Mouse (Mus musculus): Measurements from ENCODE around the gene Cela3a. TPM values are rescaled to one million over a fixed set of nuclear protein-coding genes. Genes with fewer than 3 reads are reported as not detected.
A peak's percentile ranks its signal among the peaks of the same experiment; 100 is the strongest.

The Cela3a gene
- total RNA-seq, 2 experiments from 2014 or later: not detected

DNA sequence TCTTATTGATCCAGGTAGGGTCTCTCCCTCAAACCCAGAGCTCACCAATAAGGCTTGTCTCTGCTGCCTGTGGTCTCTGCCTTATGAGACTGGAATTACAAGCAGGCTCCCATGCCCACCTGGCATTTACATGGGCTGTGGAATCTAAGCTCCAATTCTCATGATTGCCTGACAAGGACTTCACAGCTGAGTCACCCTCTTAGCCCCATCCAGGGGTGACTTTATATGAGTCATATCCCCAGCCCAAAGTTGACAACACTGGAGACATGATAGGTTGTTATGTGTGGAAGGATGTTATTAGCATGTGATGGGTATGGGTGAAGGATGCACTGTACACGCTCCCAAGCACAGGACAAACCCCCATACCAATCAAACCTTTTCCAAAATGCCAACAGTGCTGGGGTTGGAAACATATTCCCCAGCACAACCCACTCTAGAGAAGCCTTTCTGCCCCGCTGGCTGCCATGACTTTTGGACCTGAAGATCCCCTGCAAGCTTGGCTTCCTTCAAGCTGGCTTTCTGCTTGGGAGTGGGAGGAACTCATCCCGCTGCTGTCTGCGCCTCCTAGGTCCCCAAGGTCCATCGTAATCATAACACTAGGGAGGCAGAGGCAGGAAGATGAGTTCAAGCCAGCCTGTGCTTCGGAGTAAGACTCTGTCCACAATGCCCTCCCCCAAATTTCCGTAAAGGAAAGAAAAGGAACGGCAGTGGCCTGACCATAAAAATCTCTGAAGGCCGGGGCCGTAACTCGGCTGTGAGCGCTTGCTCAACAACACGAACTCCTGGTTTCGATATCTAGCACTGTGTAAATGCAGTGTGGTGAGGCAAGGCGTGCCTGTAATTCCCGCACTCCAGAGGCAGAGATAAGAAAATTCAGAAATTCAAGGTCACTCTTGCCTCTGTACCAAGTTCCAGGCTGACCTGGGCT is 37.7 kb downstream of the Cela3a start:
- DNase-seq: peak in 1 of 2 experiments; percentile 49

DNA sequence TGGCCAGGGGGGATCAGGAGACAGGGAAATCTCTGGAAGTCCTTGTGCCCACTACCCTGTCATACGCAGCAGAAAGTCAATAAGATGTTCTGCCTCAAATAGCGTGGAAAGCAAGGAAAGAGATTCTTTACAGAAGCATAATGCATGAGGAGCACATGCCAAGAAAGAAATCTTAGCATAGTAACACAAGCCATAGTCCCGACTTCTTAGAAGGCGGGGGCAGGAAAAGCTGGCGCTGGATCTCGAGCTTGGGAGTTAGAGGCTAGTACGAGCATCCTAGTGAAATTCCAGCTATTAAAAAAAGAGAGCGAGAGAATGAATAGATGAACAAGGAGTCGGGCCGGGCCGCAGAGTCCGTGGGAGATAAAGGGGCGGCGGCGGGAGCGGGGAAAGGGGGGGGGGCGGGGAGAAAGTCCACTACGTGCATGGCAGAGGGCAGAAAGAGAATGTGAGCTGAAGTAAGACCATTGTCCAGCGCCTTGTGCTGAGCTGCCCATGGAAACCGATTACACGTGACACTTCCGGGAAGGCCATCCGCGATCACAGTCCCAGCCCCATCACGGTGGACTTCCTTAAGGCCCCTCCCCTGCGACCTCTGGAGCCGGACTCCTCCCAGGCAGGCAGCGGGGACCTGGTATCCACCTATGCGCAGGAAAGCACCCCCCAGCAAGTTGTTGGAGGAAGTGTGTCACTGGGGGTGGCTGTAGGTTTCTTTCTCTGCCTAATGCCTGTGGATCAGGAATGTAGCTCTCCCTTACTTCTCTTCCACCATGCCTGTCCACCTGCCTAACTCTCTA is 39.4 kb downstream of the Cela3a start:
- peak; percentile 66 to 71 for DNase-seq

DNA sequence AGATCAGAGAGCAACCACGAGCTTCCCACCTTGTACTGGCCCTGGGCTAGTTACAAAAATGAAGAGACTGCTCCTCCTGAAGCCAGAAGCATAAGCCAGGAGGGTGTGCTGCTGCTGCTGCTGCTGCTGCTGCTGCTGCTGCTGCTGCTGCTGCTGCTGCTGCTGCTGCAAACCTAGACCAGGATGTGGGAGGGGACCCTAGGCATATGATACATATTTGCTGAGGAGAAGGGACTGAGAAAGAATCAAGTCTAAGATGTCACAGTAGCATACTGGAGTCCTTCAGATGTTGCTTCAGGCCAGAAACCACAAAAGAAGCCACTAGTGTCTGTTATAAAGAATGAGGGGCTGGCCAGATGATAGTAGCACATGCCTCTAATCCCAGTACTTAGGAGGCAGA is 41.4 kb downstream of the Cela3a start:
- no peak for DNase-seq

DNA sequence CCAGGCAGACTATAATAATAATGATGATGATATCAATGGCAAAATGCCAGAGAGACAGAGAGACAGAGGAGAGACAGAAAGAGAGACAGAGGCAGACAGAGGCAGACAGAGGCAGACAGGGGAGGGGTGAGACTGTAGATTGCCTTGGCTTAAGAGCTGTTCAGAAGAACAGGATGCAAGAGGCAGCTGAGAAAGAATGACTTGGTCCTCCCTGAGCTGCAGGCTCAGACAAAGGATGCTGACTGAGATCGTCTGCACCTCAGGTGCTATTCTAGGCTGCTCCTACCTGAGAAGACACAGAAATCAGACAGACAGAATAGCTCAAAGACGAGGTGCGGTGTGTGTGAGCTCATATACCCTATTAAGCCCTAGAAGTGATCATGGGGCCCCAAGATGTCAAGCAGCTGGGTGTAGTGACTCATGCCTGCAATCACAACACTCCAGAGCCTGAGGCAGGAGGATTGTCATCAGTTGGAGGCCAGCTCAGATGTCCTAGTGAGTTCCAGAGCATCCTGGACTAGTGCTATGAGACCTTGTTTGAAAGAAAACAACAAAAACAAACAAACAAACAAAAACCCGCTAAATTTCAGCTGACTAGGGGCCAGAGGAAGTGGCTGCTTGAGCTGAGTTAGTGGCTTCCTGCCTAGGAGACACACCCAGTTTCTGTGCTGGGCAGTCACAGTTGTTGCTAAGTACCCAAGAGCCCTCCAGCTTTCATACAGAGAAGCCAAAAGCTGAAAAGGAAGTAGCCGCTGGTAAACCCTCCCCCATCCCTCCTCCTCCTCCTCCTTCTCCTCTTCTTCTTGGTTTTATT is 42.1 kb downstream of the Cela3a start:
- DNase-seq: peak in 1 of 2 experiments; percentile 49

DNA sequence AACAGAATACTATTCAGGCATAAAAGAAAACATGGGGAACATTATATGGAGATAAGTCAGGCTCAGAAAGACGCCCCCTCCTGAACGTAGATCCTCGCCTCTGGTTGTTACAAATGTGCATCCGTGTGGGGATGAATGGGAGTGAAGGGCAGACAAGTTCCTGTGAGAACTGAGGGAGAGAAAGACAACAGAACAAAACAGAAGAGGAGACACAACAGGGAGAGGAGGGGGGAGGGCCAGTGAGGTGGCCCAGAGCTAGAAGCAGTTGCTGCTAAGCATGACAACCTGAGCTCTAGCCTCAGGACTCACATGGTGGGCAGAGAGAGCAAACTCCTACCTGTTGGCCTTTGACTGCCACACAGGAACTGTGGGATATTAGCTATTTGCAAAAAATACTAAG is 43.5 kb downstream of the Cela3a start:
- DNase-seq: no peak

DNA sequence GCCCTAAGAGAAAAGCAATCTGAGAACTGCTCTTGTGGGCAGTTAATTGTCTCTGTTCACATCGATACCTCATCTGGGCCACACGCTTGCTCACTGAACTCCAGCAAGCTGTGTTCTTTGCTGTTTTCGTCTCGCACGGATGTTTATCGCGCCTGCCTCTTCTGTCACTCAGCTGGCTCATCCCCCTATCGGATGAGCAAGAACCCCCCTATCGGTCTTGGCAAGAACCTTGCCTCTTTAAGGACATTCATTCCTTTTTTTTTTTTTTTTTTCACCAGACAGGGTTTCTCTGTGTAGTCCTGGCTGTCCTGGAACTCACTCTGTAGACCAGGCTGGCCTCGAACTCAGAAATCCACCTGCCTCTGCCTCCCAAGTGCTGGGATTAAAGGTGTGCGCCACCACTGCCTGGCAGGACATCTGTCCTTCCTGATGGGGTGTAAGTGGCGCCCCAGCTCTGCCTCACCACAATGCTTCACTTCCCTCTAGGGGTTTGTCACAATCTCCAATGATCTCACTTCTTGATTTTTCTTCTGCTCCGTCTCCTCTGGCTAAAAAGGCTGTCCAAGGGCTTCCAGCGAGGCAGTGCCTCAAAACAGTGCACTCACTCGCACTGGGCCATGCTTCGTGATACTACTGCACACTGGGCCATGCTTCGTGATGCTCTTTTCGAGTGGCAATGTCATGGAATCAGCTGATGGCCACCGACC is 44.1 kb downstream of the Cela3a start:
- no peak for DNase-seq

DNA sequence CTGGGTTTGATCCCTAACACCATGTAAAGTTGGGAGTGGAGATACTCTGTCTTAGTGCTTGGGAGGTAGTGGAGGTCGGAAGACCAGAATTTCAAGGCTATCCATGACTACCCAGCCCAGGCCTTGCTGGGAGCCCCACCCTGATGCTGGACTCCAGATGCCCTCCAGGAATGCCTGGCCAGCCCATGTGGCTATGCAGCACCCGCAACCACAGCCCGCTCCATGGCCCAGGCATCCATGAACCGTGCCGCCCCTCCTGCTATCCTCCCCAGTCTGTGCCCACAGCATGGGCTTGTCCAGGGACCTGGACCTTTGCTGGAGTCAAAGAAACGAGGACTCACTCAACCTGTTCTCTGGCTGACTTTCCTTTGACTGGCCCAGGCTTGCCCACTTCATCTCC is 44.8 kb downstream of the Cela3a start:
- no peak for DNase-seq

DNA sequence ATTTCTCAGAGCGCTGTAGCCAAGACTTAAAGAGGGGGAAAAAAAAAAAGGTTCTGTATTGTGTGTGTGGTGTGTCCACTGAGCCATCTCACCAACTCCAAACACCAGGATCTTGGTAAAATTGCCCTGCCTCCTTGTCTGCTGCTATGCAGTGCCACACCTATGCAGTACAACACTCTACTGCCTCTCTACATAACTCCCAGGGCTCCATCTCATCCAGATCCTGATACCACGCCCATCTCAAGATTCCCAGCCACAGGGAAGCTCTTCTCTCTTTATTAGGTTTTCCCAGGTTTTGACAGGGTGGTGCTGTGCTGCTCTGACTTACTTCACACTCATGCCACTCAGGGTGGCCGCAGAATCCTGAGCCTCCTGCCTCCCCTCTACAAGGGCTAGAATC is 48.6 kb downstream of the Cela3a start:
- DNase-seq: no peak

DNA sequence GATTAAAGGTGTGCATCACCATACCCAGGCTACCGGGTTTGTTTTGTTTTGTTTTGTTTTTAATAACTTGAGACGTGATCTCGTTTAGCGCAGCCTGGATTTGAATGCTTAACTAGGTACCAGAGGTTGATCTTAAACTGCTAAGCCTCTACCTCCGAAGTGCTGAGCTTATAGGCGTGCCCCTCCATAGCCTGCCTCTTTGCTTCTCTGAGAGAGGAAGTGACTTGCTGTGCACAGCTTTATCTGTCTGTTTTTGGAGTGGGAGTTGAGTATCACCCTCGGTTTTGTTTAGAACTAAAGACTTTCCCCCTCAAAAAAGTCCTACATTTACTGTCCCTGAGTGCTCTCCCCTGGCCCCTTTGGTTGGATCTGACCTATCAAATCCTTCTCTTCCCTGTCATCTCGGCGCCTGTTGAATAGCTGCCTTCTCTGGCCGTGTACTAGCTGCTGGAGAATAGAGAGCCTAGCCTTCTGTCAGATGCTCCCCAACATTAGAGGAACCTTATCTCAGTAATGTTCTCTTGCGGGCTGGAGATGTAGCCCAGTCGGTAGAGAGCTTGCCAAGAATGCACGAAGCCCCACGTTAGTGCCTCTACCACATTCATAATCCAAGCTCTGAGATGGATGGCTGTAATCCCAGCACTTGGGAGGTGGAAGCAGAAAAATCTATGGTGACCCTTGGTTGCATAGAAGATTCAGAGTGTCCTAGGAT is 51.1 kb downstream of the Cela3a start:
- DNase-seq: no peak

DNA sequence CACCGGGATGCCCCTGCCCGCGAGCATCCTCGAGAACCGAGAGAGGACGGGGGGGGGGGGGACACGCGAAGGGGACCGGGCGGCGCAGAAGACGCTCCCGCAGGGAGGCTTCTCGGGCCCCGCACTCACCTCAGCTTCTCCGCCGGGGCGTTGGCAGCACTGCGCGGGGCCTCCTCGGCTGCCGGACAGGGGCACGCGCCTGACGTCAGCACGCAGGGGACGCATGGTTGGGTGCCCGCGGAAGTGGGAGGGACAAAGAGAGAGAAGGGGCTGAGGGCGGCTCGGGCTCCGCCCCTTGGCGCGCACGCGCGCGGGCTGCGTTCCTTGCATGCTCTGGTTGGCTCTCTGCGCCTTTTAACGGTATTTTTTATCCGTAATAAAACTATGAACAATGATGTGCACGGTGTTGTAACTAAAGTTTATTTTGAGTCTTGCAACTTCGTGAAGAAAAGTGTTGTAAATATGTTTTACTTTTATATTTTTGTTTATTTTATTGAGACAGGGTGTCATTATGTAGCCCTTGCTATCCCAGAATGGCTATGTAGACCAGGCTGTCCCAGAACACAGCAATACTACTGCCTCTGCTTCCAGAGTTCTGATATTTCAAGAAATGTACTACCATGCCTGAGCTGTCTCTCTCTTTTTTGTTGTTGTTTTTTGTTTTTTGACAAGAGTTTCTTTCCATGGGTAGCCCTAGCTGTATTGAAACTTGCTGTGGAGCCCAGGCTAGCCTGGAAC is 51.9 kb downstream of the Cela3a start, which contains the start of gene Cdc42:
Gene Cdc42, minus strand, starts transcription at position 204 of the 738 bp plus-strand sequence.
- DNase-seq: peak; percentile 99

DNA sequence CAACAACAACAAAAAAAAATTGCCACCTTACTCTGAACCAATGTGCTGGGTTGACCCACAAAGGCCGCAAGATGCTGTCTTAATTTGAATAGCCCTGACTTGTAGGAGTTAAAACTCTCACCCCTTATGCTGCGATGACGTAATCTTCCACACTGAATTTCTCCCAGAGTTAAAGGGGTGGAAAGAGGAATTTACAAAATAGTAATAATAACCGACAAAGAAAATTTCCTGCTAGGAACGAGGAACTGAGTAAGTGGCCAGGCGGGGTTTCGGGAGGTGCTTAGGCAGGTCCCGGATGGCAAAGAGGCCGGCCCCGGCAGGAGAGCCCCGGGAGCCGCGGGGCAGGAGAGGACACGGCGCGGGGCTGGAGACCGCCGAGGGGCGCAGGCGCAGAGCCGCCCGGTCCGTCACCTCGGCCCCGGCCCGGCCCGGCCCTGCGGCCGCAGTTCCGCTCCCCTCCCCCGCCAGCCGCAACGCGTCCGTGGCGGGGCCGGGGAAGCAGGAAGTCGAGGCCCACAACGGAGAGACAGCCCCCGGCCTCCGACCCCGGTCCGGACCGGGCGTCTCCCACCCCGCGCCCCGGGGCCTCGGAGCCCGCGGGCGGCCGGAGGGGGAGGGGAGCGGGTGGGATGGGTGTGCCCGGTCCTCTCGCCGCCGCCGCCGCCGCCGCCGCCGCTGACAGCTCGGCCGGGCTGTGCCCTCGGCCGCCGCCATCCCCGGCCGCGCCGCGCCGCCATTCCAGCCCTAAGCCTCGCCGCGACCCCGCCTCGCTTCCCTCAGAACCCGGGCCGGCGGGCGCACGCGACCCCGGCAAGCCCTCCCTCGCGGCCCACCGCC is 52.7 kb downstream of the Cela3a start:
- DNase-seq: peak; percentile 76 to 88

Other genes with a start within 250 kb of the Cela3a start
- 10 to 100 TPM; 85.4 to 96.6 TPM for gene Wnt4, start 132.3 kb downstream of the Cela3a start, total RNA-seq (2021)
- gene Cdc42, start 52.1 kb downstream of the Cela3a start, total RNA-seq (2021): 100 to 1,000 TPM; 436 to 446 TPM
- gene Cela3b, start 20.7 kb upstream of the Cela3a start, total RNA-seq (2021): not detected
- gene 1700013G24Rik, start 43.5 kb upstream of the Cela3a start, total RNA-seq (2021): not detected
- 100 to 1,000 TPM; 141 to 263 TPM for gene Hspg2, start 59.0 kb upstream of the Cela3a start, total RNA-seq (2021)
- gene Ldlrad2, start 164.8 kb upstream of the Cela3a start, total RNA-seq (2021): not detected
- gene Usp48, start 184.0 kb upstream of the Cela3a start, total RNA-seq (2021): 100 to 1,000 TPM; 100 to 116 TPM